Mouse (Mus musculus) heart, embryonic 11.5 days (tissue): ENCODE measurements at regions not wholly inside any gene's neighbourhood (a gene's known extent, or its start where the extent isn't known, plus 50 kb on each side); places are given as distances from the start of the nearest gene placed in this dataset.

Experiments
- ATAC-seq: fragments of 200-750 bp; cut with Nextera tagmentation; replicated peaks from 2 replicates; pipeline ENCODE4 v1.8.0; 2017; ENCODE audit warnings: moderate library complexity; ENCODE audit not compliant: insufficient number of reproducible peaks, low FRiP score, low TSS enrichment
- H3K27ac ChIP-seq: fragments of 300-500 bp; sonication (generic); 2 replicates; pipeline ENCODE4 v1.5.1; 2014; ENCODE audit warnings: mild to moderate bottlenecking, low read depth, low read length
- H3K27me3 ChIP-seq: fragments of 300-500 bp; sonication (generic); 2 replicates; pipeline ENCODE4 v1.6.1; 2014; ENCODE audit warnings: mild to moderate bottlenecking, low read length, mixed read lengths; ENCODE audit not compliant: control insufficient read depth, insufficient read depth
- H3K36me3 ChIP-seq: fragments of 300-500 bp; sonication (generic); 2 replicates; pipeline ENCODE4 v1.6.1; 2014; ENCODE audit warnings: mild to moderate bottlenecking, low read length, moderate library complexity, mixed read lengths; ENCODE audit not compliant: control insufficient read depth, insufficient read depth
- H3K4me1 ChIP-seq: fragments of 300-500 bp; sonication (generic); 2 replicates; pipeline ENCODE4 v1.6.1; 2014; ENCODE audit warnings: low read length; ENCODE audit not compliant: control insufficient read depth, insufficient read depth
- H3K4me2 ChIP-seq: fragments of 300-500 bp; sonication (generic); 2 replicates; pipeline ENCODE4 v1.6.1; 2014; ENCODE audit warnings: mild to moderate bottlenecking, moderate library complexity
- H3K4me3 ChIP-seq: fragments of 300-500 bp; sonication (generic); 2 replicates; pipeline ENCODE4 v1.5.1; 2014; ENCODE audit warnings: low read depth, low read length
- H3K9ac ChIP-seq: fragments of 300-500 bp; sonication (generic); 2 replicates; pipeline ENCODE4 v1.6.1; 2014; ENCODE audit warnings: mild to moderate bottlenecking, low read depth, low read length, moderate library complexity
- H3K9me3 ChIP-seq: fragments of 300-500 bp; sonication (generic); replicated peaks from 2 replicates; pipeline ENCODE4 v1.6.1; 2016; ENCODE audit warnings: low read length; ENCODE audit not compliant: control insufficient read depth
- WGBS: fragments of 180-500 bp; shearing (Covaris S2); extraction: QIAGEN DNeasy Blood & Tissue Kit; methylation state at CpG from one replicate; pipeline ENCODE4 v1.1.7; 2014; ENCODE audit not compliant: insufficient replicate concordance; 5-methylcytosine and 5-hydroxymethylcytosine counted together

- Histone ChIP-seq H3K27me3 (no peaks in the 10 kb centered on the region), H3K4me3 (no peak overlapping the region), H3K4me1 (no peaks in the 10 kb centered on the region), H3K4me2 (no peak overlapping the region), H3K9me3 (no peaks in the 10 kb centered on the region), H3K27ac (no peak overlapping the region), H3K9ac (no peak overlapping the region), H3K36me3 (no peaks in the 10 kb centered on the region)
- 44% methylated on average over 2 of the region's 2 CpGs for WGBS
- no peak for ATAC-seq
Measured at GRCm38 (mm10) chr12:45745697-45746096, 671.2 kb upstream of the Stxbp6 start.

- Histone ChIP-seq H3K9ac (no peak overlapping the region), H3K27ac (no peak overlapping the region), H3K4me1 (no peaks in the 10 kb centered on the region), H3K36me3 (no peaks in the 10 kb centered on the region), H3K9me3 (no peaks in the 10 kb centered on the region), H3K4me3 (no peak overlapping the region), H3K27me3 (no peaks in the 10 kb centered on the region), H3K4me2 (no peak overlapping the region)
- 64% methylated on average over 2 of the region's 2 CpGs for WGBS
- no peak for ATAC-seq
Measured at GRCm38 (mm10) chr12:45744619-45745018, 670.1 kb upstream of the Stxbp6 start.

GRCm38 (mm10) chr12:45733661-45734060, 659.2 kb upstream of the Stxbp6 start:
- no peak for ATAC-seq
- Histone ChIP-seq H3K4me3 (no peak overlapping the region), H3K9me3 (no peaks in the 10 kb centered on the region), H3K4me2 (no peak overlapping the region), H3K27ac (no peak overlapping the region), H3K27me3 (no peaks in the 10 kb centered on the region), H3K36me3 (no peaks in the 10 kb centered on the region), H3K4me1 (no peaks in the 10 kb centered on the region), H3K9ac (no peak overlapping the region)
- WGBS, result 63% methylated on average over 4 of the region's 4 CpGs

- Histone ChIP-seq H3K9ac (no peak overlapping the region), H3K9me3 (no peaks in the 10 kb centered on the region), H3K4me3 (no peak overlapping the region), H3K4me2 (no peak overlapping the region), H3K27me3 (no peaks in the 10 kb centered on the region), H3K4me1 (no peaks in the 10 kb centered on the region), H3K36me3 (no peaks in the 10 kb centered on the region), H3K27ac (no peak overlapping the region)
- no peak for ATAC-seq
- WGBS, result 69% methylated on average over 5 of the region's 5 CpGs
Measured at GRCm38 (mm10) chr12:45724565-45725370, 650.3 kb upstream of the Stxbp6 start.

GRCm38 (mm10) chr12:45711351-45711750, 636.8 kb upstream of the Stxbp6 start:
- Histone ChIP-seq H3K4me1 (no peaks in the 10 kb centered on the region), H3K4me2 (no peak overlapping the region), H3K27ac (no peak overlapping the region), H3K9me3 (no peaks in the 10 kb centered on the region), H3K4me3 (no peak overlapping the region), H3K36me3 (no peaks in the 10 kb centered on the region), H3K27me3 (no peaks in the 10 kb centered on the region), H3K9ac (no peak overlapping the region)
- ATAC-seq, result no peak

- no peak for ATAC-seq
- Histone ChIP-seq H3K36me3 (no peaks in the 10 kb centered on the region), H3K4me1 (no peaks in the 10 kb centered on the region), H3K9me3 (no peaks in the 10 kb centered on the region), H3K27me3 (no peaks in the 10 kb centered on the region), H3K4me3 (no peak overlapping the region), H3K4me2 (no peak overlapping the region), H3K27ac (no peak overlapping the region), H3K9ac (no peak overlapping the region)
- 63% methylated on average over 1 of the region's 1 CpGs for WGBS
Measured at GRCm38 (mm10) chr12:45710766-45711165, 636.3 kb upstream of the Stxbp6 start.

GRCm38 (mm10) chr12:45689291-45689690, 614.8 kb upstream of the Stxbp6 start:
- Histone ChIP-seq H3K4me3 (no peak overlapping the region), H3K4me1 (no peaks in the 10 kb centered on the region), H3K27ac (no peak overlapping the region), H3K9me3 (no peaks in the 10 kb centered on the region), H3K4me2 (no peak overlapping the region), H3K9ac (no peak overlapping the region), H3K27me3 (no peaks in the 10 kb centered on the region), H3K36me3 (no peaks in the 10 kb centered on the region)
- WGBS, result 62% methylated on average over 1 of the region's 1 CpGs
- ATAC-seq, result no peak

- Histone ChIP-seq H3K9ac (no peak overlapping the region), H3K4me1 (no peaks in the 10 kb centered on the region), H3K27me3 (no peaks in the 10 kb centered on the region), H3K4me2 (no peak overlapping the region), H3K4me3 (no peak overlapping the region), H3K9me3 (no peaks in the 10 kb centered on the region), H3K36me3 (no peaks in the 10 kb centered on the region), H3K27ac (no peak overlapping the region)
- no peak for ATAC-seq
Measured at GRCm38 (mm10) chr12:45686765-45687164, 612.3 kb upstream of the Stxbp6 start.

GRCm38 (mm10) chr12:45672361-45672760, 597.9 kb upstream of the Stxbp6 start:
- H3K36me3 ChIP-seq, result no peaks in the 10 kb centered on the region
- 52% methylated on average over 3 of the region's 3 CpGs for WGBS
- no peaks in the 10 kb centered on the region for H3K27me3 ChIP-seq
- H3K4me3 ChIP-seq, result no peak overlapping the region
- no peak overlapping the region for H3K9ac ChIP-seq
- H3K9me3 ChIP-seq, result no peaks in the 10 kb centered on the region
- no peak for ATAC-seq
- H3K27ac ChIP-seq, result no peak overlapping the region
- no peaks in the 10 kb centered on the region for H3K4me1 ChIP-seq
- no peak overlapping the region for H3K4me2 ChIP-seq
